22 mouse cellular contexts compared by ENCODE assay signal in the genomic region with DNA sequence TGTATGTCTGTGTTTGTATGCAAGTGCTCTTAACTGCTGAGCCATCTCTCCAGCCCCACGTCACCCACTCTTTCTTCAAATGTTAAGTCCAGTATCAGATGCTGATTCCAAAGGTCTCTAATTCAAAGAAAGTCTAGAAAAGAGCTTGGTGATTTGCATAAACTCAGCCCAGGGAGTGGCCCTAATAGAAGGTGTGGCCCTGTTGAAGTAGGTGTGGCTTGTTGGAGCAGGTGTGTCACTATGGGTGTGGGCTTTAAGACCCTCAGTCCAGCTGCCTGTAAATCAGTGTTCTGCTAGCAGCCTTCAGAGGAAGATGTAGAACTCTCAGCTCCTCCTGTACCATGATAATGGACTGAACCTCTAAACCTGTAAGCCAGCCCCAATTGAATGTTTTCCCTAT. TPM values are rescaled to one million over a fixed set of nuclear protein-coding genes. Genes with fewer than 3 reads are reported as not detected.
"Had no signal": no experiment of that assay in that cellular context is flagged by ENCODE, and none has a peak within 500 bp of the region (broad histone marks: within the 10 kb centered on the region; RNA-seq: fewer than 3 reads in every experiment).

No protein-coding gene starts in this region.

- H3K27ac ChIP-seq: lung, embryonic 15.5 days; macrophage; neural tube, embryonic 13.5 days; neural tube, embryonic 15.5 days had no signal

- H3K9me3 ChIP-seq: lung, embryonic 15.5 days; megakaryocyte, embryonic 14.5 days; neural tube, embryonic 13.5 days; neural tube, embryonic 15.5 days had no signal

- H3K36me3 ChIP-seq: lung, embryonic 15.5 days; neural tube, embryonic 13.5 days; neural tube, embryonic 15.5 days had no signal

- ATAC-seq: lung, postnatal 0 days; midbrain, embryonic 16.5 days had no signal

- H3K9ac ChIP-seq: lung, embryonic 15.5 days; neural tube, embryonic 13.5 days; neural tube, embryonic 15.5 days had no signal

- H3K27me3 ChIP-seq: lung, embryonic 15.5 days; neural tube, embryonic 13.5 days; neural tube, embryonic 15.5 days had no signal

- H3K4me2 ChIP-seq: lung, embryonic 15.5 days; midbrain, embryonic 11.5 days; neural tube, embryonic 13.5 days; neural tube, embryonic 15.5 days had no signal

- H3K4me3 ChIP-seq: lung, embryonic 15.5 days; megakaryocyte, embryonic 14.5 days; myocyte; neural tube, embryonic 13.5 days; neural tube, embryonic 15.5 days had no signal

- DNase-seq: lung, adult 2 months; lung, postnatal 14 days; lung, postnatal 36 days; midbrain, embryonic 14.5 days; retina, postnatal 1 day; right cerebral cortex, adult 18-20 months; right cerebral cortex, postnatal 25 days; right cerebral cortex, postnatal 4 days; spleen, adult 18-20 months; thymus, adult 18-20 months; thymus, postnatal 14 days; thymus, postnatal 36 days had no signal

- H3K4me1 ChIP-seq: lung, embryonic 15.5 days; neural tube, embryonic 13.5 days; neural tube, embryonic 15.5 days had no signal

RNA-seq across cellular contexts. Expression of gene Uchl4, which starts 32.2 kb away (rescaled TPM):
- polyA plus RNA-seq: lung, adult 2 months; small intestine, adult 2 months had no signal
